Mouse (Mus musculus) left cerebral cortex, postnatal 10 days (tissue): ENCODE data around the gene Casr. TPM values are rescaled to one million over a fixed set of nuclear protein-coding genes. Genes with fewer than 3 reads are reported as not detected.

ENCODE experiments used
- DNase-seq, 2 experiments: peaks; one replicate each; pipeline ENCODE4 v3.0.0; 2021 to 2022; ENCODE audit warnings: low spot score in 2 of 2, mixed read lengths in 1 of 2; ENCODE audit errors: extremely low spot score in 1 of 2
- intact Hi-C: fragments of 180-260 bp; cut with DNase I; formaldehyde crosslinking; loops from one replicate; pipeline ENCODE4 v1.15.1; 2025
- total RNA-seq, 2 experiments: library from RNA; stranded (reverse); gene quantifications; 2 replicates each; pipeline ENCODE4 v1.2.3; 2021

Casr gene
- total RNA-seq, 2 experiments from 2014 or later = 2.4 to 3.1 TPM

DNA sequence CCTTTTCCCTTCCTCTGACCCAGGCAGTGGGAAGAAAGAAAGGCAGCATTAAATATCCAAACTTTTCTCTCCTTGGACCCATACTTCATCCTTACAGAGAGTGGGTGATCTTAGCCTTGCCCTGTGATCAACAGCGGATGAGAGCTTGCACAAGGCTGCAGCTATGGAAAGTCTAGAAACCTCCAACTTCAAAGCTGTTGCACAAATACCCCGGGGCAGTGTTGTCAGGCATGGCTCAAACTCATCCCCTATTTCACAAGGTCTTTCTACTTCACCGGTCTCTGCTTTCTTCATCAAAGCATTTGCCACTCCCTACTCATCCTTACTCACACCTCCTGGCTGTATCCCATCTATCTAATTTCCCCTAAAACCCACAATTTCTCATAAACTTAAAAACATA, 96.5 kb downstream of the Casr start:
- no peak for DNase-seq
- intact Hi-C loops = no loop called here

- DNase-seq = no peak
These were observed 97.9 kb downstream of the Casr start for GRCm38 (mm10) chr16:36464076-36464475.

GRCm38 (mm10) chr16:36460426-36460825, 101.5 kb downstream of the Casr start:
- intact Hi-C loops = no loop called here

More at GRCm38 (mm10) chr16:36464076-36464475, 97.9 kb downstream of the Casr start:
- intact Hi-C loops = no loop called here

GRCm38 (mm10) chr16:36455342-36455802, 106.6 kb downstream of the Casr start, which contains the start of gene Stfa3:
TSS of gene Stfa3 (minus strand) at chr16:36455392.
- intact Hi-C loops = no loop called here
- no peak for DNase-seq

More at GRCm38 (mm10) chr16:36460426-36460825, 101.5 kb downstream of the Casr start:
- DNase-seq = no peak

Other genes with a start within 250 kb of the Casr start
- not detected for gene BC117090, start 227.8 kb downstream of the Casr start, total RNA-seq
- not detected for gene BC100530, start 194.4 kb downstream of the Casr start, total RNA-seq
- gene Stfa2, start 153.7 kb downstream of the Casr start, total RNA-seq = not detected
- gene Stfa3, start 106.7 kb downstream of the Casr start, total RNA-seq = not detected
- 1 to 10 TPM; 1.1 to 1.2 TPM for gene Cd86, start 103.9 kb upstream of the Casr start, total RNA-seq
- gene Ildr1, start 131.8 kb upstream of the Casr start, total RNA-seq = under 1 TPM; 0.24 to 0.39 TPM
- 10 to 100 TPM; 35.1 to 35.7 TPM for gene Slc15a2, start 222.8 kb upstream of the Casr start, total RNA-seq